Mouse (Mus musculus) cerebellum, postnatal 10 days (tissue): ENCODE results near the gene Fam168a.

Experiments
- DNase-seq, 2 experiments: peaks; one replicate each; pipeline ENCODE4 v3.0.0; 2021; ENCODE audit warnings: mixed read lengths in 2 of 2

The Fam168a gene

GRCm38 (mm10) chr7:100706143-100706841 is at the start of gene Fam168a:
Fam168a (plus strand) TSS chr7:100706635.
- DNase-seq: peak; percentile 98 to 99

GRCm38 (mm10) chr7:100656739-100657138 is 49.7 kb upstream of the Fam168a start:
- DNase-seq: peak; percentile 31 to 55

DNA sequence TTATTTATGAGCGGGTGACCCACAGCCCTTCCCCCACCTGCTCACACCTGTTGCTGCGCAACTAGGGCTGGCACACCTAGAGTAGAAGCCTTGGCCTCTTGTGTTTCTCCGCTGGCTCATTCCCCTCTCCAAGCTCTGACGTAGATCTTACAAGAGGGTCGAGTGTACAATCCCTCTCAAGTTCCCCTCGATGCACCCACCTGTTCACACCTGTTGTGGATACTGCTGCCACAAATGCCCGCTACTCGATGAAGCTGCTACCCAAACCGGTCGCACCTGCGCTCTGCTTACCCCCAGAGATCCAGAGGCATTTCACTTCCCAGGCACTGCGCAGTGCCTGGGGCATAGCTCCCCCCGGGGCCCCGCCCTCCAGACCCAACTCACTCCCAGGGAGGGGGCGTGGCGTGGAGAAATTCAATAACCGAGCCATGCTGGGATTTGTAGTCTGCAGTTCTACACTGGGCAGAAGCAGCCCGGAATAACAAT is 48.3 kb upstream of the Fam168a start:
- DNase-seq: peak; percentile 30 to 46

DNA sequence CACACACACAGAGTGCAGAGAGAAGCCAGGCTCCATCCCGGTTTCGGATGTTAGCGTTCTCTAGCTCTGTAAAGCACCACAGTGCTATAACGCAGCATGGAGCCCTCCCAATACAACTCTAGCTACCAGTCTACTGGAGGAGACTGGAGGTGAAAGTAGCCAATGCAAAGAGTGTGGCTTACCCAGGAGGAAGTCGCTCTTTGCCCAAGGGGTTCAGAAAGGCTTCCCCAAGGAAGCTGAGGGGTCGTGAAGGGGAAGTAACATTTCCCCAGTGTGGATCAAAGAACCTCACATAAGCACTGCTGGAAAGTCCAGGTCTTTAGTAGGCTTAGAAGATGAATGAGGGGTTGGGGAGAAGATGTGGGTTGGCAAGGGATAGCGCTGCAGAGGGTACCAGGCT is 45.2 kb upstream of the Fam168a start:
- DNase-seq: no peak

DNA sequence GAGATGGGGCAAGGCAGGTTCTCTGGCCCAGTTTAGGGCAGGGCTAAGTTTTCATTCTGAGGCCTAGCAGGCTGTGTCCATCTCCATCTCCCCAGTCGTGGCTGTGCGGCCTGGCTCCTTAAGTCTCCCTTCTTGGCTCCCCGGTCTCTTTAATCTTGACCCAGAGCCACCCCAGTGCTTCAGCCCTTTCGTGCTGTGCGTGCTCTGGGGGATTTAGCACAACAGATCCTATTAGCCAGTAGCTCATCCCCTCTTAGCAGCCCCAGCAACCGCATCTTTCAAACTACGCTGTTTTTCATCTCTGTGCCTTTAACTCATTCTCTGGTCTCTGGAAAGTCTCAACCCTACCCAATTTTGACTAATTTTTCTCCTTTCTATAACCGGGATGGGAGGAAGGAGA is 44.2 kb upstream of the Fam168a start, which contains the start of gene Plekhb1:
Plekhb1 (minus strand) TSS at position 184 of the 400 bp plus-strand sequence.
- no peak for DNase-seq

DNA sequence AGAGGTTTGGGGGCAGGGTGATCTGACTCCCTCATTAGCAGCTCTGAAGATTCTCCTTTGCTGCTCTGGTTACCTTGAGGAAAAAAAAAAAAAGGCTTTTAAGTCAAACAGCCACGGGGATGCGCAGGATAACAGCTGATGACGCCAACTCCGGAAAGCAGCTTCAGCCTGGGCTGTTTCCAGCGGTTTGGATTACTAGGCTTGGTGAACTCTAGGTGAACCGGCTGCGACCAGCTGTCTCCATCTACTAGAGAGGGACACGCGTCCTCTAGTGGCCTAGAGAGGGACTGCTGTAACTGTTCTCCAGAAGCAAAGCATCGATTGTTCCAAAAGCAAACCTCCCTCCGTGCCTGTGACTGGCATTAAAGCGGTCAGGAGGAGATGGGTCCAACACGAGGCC is 43.2 kb upstream of the Fam168a start:
- peak; percentile 93 to 95 for DNase-seq

DNA sequence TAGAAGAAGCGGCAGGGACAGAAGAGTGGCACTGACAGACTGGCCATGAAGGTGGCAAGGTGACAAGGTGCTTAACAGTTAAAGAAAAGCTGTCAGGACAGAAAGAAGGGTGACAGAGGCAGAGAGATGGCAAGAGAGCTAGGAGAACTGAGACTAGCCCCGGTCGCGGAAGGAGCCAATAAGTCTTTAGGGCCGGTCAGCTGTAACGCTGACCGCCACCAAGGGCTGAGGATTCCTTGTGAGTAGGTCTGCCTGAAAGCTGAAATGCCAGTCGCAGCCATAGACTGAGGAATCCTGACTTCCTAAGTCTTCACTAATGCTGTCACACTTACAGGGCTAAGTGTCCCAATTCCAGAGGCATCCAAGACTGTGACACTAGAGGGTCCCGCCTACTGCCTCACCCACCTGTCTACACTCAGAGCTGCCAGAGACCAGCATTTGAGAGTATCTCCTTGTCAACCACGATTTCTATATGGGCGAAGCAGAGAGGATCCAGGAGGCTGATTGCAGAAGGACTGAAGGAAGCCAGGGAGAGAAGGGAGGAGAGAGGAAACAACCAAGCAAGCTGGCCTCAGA is 42.6 kb upstream of the Fam168a start:
- peak in 1 of 2 experiments; percentile 28 for DNase-seq

DNA sequence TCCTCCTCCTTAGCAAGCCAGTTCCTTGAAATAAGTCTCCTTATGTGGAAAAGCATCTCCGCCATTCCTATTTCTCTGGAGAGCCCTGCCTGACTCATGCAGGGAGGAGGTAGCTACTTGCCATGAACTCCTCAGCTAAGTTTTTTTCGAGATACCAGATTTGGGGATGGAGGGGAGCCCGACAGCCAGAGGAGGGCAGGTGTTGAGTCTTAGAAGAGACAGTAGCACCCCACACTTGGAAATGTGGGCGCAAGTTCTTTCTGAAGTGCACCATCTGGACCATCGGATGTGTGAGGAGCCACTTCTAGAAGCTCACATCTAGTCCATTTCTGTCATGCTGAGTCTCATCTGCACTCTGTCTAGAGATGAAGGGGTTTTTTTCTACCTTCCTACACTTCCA is 35.8 kb upstream of the Fam168a start:
- no peak for DNase-seq

GRCm38 (mm10) chr7:100673452-100673851 is 33.0 kb upstream of the Fam168a start:
- no peak for DNase-seq

- peak in 1 of 2 experiments; percentile 38 for DNase-seq
Measured at GRCm38 (mm10) chr7:100674941-100675340, 31.5 kb upstream of the Fam168a start.

- no peak for DNase-seq
Measured at GRCm38 (mm10) chr7:100678052-100678451, 28.4 kb upstream of the Fam168a start.

DNA sequence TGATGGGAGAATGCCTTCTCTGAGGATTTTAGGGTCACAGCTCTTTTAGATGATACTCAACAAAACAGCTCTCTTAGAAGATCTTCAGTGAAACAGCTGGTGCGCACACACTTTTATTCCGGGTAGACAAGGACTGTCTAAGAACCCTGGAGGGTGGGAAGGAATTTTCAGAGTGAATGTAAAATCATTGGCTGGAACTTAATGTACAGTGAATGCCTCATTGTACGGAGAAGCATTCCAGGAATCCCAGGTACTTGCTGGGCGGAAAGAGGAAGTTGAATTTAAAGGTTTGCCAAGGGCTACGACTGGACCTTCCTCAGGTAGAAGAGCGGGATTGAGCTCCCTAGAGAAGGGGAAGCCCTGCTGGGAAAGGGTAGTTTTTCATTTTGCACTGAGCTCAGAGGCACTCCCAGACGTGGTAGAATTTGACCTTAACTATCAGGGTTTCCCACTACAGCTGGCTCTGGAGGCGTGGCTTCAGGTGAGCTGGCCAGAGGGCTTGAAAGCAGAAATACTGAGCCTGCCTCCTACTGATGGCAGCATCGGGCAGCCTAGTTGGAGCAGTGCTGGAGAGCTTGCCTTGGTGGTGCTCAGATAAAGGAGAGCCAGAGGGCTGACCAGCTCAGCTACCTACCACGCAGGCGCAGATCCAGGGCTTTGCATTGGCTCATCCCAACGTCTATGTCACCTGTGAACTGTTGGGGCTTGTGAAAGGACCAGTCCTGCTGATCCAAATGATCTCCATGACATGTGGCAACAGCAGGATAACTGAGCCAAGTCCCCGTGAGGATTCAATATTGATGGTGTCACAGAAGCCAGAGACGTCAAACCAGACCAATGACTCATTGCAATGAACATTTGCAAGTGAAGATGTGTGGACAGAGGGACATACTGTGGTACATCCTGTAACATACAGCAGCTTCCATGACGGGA is 27.2 kb upstream of the Fam168a start:
- DNase-seq: no peak

- no peak for DNase-seq
Measured at GRCm38 (mm10) chr7:100681132-100681531, 25.3 kb upstream of the Fam168a start.

- DNase-seq: no peak
Measured at GRCm38 (mm10) chr7:100683241-100683640, 23.2 kb upstream of the Fam168a start.

GRCm38 (mm10) chr7:100684081-100684480 is 22.4 kb upstream of the Fam168a start:
- DNase-seq: no peak

DNA sequence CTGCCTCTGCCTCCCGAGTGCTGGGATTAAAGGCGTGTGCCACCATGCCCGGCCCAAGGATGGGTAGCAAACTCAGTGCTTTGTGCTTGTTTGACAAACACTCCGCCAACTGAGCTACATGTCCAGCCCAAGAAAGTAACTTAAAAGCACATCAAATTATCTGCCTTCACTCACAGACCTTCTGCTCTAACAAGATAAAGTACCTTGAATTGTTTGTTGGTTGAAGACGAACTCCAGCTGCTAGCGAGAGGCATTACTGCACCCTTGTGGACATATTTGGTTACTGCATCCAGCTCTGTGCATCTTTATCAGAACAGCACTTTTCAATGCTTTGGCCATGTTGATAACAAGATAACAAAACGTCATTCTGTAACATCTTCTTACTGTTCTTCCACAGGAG is 21.9 kb upstream of the Fam168a start:
- peak; percentile 71 to 81 for DNase-seq

DNA sequence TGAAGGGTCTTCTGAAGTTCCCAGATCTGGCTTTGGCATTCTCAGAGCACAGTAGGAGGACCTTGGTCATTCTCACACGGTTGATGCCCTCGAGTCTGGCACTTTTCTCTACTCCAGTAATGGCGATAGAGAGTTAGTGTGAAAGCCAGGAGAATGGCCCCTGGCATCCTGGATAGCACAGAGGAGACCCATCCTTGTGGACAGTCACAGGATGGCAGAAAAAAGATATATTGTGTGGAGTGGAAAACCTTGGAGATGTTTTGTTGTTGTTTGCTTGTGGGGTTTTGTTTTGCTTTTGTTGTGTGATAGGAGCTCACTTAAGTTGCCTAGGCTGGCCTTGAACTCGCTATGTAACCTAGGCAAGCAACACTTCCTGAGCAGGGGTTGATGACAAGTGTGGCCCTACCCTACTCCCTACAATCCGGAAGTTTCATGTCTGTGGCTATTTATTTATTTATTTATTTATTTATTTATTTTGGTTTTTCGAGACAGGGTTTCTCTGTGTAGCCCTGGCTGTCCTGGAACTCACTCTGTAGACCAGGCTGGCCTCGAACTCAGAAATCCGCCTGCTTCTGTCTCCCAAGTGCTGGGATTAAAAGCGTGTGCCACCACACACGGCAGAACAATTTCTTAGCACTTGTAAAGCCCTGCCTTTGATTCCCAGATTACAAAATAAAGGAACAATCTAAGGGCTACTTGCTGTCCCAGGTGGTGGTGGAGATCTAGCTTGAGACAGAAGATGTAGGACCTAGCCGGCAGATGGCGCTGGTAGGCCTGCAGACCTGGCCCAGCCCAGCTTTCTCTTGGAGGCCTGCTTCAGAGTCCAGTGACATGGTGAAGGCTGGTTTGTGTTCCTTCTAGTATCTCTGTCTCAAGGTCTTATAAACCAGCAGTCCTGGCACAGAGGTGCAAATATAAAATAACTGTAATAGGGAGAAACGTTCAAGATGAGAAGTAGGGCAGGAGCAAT is 21.1 kb upstream of the Fam168a start:
- peak; percentile 91 for DNase-seq

GRCm38 (mm10) chr7:100688471-100688870 is 18.0 kb upstream of the Fam168a start:
- no peak for DNase-seq

GRCm38 (mm10) chr7:100693199-100693598 is 13.2 kb upstream of the Fam168a start:
- DNase-seq: no peak

DNA sequence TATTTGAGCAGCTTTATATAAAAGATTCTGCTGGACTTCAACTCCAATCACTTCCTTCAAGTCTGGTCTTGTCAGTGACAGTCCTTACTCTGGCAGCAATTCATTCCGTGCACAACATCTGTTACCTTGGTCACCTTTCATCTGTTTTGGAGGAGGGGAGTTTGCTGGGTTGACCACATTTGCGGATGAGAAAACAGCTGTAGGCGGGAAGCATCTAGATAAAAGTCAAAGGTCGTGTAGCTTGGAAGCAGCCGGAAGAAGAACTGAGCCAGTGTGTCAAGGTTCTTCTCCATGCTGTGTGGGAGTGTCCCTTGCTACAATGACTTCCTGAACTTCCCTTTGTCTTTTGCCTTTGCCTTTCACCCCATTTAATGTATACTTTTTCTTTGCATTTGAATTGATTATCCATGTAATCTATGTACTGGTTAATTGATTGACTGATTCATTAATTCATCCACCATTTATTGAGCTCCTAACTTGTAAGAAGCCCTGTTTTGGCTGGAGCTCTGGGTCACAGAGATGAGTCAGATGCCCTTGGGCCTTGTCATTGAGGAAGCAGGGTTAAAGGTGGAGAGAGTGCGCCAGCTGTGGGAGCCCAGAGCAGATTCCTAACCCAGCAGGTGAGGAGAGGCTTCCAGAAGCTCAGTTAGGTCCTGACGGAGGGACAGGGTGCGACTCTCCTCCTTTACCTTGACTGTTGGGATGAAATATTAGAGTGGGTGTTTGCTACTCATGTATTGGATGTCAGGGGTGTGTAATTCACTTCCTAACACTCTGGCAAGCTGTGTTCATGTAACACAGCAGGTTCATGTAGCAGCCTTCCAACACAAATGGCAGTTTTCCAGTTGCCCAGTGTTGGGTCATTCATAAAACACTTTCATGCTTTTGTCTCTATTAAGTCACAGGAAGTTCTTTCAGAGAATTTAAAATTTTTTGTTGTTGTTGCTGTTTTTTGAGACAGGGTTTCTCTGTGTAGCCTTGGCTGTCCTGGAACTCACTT is 6.4 kb upstream of the Fam168a start:
- no peak for DNase-seq
